Mouse (Mus musculus): ENCODE measurements around the gene Homer3. TPM values are rescaled to one million over a fixed set of nuclear protein-coding genes. Genes with fewer than 3 reads are reported as not detected.
A peak's percentile ranks its signal among the peaks of the same experiment; 100 is the strongest.

Homer3 gene
- polyA plus RNA-seq, 1 experiment from 2014 or later: 48.4 TPM

- WGBS: 91% methylated on average over 6 of the region's 6 CpGs
- H3K27ac ChIP-seq (ENCODE audit: poor library complexity, severe bottlenecking): no peak overlapping the region
- no peak overlapping the region for H3K4me3 ChIP-seq
- peaks cover 69% of the 10 kb centered on the region for H3K36me3 ChIP-seq
- no peak for ATAC-seq (ENCODE audit: insufficient number of reproducible peaks, low FRiP score)
- 0 out of 2 replicates have a peak, but pooled peaks cover 1% of the 10 kb centered on the region for H3K9me3 ChIP-seq (replicated peaks)
- no peak overlapping the region for H3K4me2 ChIP-seq
- H3K4me1 ChIP-seq (replicated peaks): peaks cover 24% of the 10 kb centered on the region
- H3K9ac ChIP-seq: no peak overlapping the region
- peaks cover 21% of the 10 kb centered on the region for H3K27me3 ChIP-seq (replicated peaks)
Measured at GRCm38 (mm10) chr8:70332878-70333202, 50.2 kb downstream of the Homer3 start.

GRCm38 (mm10) chr8:70338931-70339330, 56.3 kb downstream of the Homer3 start:
- 0 out of 2 replicates have a peak, but pooled peaks cover 7% of the 10 kb centered on the region for H3K4me1 ChIP-seq (replicated peaks)
- H3K27ac ChIP-seq (ENCODE audit: poor library complexity, severe bottlenecking): no peak overlapping the region
- no peak overlapping the region for H3K9ac ChIP-seq
- 88% methylated on average over 7 of the region's 7 CpGs for WGBS
- H3K36me3 ChIP-seq: peaks cover 100% of the 10 kb centered on the region
- no peaks in the 10 kb centered on the region for H3K9me3 ChIP-seq (replicated peaks)
- no peak overlapping the region for H3K4me2 ChIP-seq
- no peak overlapping the region for H3K4me3 ChIP-seq
- ATAC-seq (ENCODE audit: insufficient number of reproducible peaks, low FRiP score): no peak
- no peaks in the 10 kb centered on the region for H3K27me3 ChIP-seq (replicated peaks)

DNA sequence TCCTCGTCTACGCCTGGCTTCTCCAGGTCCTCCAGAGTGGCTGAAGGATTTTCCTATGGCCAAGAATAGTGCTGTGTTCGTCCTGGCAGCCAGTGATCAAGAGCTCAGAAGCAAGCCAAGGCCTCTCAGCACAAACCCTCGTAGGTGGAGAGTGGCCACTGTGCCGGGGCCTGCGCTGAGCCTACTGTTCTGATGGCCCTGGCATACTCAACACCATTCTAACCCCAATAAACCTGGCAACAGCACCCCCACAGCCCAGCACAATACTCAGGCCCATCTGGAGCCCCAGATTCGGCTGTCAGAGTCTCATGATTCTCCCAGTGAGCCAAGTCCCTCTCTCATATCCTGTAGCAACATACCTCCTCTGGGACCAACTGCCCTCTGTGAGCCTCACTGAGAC, 58.0 kb downstream of the Homer3 start:
- no peak overlapping the region for H3K4me2 ChIP-seq
- no peak overlapping the region; the same call in 1 of the 2 replicates for H3K9ac ChIP-seq
- H3K27me3 ChIP-seq (replicated peaks): no peaks in the 10 kb centered on the region
- H3K4me3 ChIP-seq: no peak overlapping the region
- WGBS: 87% methylated on average over 7 of the region's 7 CpGs
- ATAC-seq (ENCODE audit: insufficient number of reproducible peaks, low FRiP score): no peak
- H3K36me3 ChIP-seq: peaks cover 88% of the 10 kb centered on the region
- no peak overlapping the region for H3K27ac ChIP-seq (ENCODE audit: poor library complexity, severe bottlenecking)
- no peaks in the 10 kb centered on the region for H3K9me3 ChIP-seq (replicated peaks)
- H3K4me1 ChIP-seq (replicated peaks): peaks cover 13% of the 10 kb centered on the region; the same call in 1 of the 2 replicates

- 90% methylated on average over 14 of the region's 14 CpGs for WGBS
- Histone ChIP-seq H3K9ac (no peak overlapping the region), H3K27ac (ENCODE audit: poor library complexity, severe bottlenecking) (no peak overlapping the region), H3K4me2 (no peak overlapping the region), H3K4me1 (replicated peaks) (peaks cover 13% of the 10 kb centered on the region; the same call in 1 of the 2 replicates), H3K4me3 (no peak overlapping the region), H3K36me3 (peaks cover 85% of the 10 kb centered on the region), H3K27me3 (replicated peaks) (no peaks in the 10 kb centered on the region), H3K9me3 (replicated peaks) (no peaks in the 10 kb centered on the region)
- no peak for ATAC-seq (ENCODE audit: insufficient number of reproducible peaks, low FRiP score)
Measured at GRCm38 (mm10) chr8:70342007-70342406, 59.4 kb downstream of the Homer3 start.

GRCm38 (mm10) chr8:70343076-70343475, 60.4 kb downstream of the Homer3 start:
- Histone ChIP-seq H3K9ac (no peak overlapping the region), H3K4me3 (no peak overlapping the region), H3K36me3 (peaks cover 76% of the 10 kb centered on the region), H3K27ac (ENCODE audit: poor library complexity, severe bottlenecking) (no peak overlapping the region), H3K27me3 (replicated peaks) (no peaks in the 10 kb centered on the region), H3K4me1 (replicated peaks) (peaks cover 15% of the 10 kb centered on the region; the same call in 1 of the 2 replicates), H3K9me3 (replicated peaks) (no peaks in the 10 kb centered on the region), H3K4me2 (no peak overlapping the region)
- no peak for ATAC-seq (ENCODE audit: insufficient number of reproducible peaks, low FRiP score)
- 87% methylated on average over 7 of the region's 7 CpGs for WGBS

- no peak overlapping the region for H3K27ac ChIP-seq (ENCODE audit: poor library complexity, severe bottlenecking)
- 61% methylated on average over 6 of the region's 6 CpGs for WGBS
- H3K27me3 ChIP-seq (replicated peaks): no peaks in the 10 kb centered on the region
Measured at GRCm38 (mm10) chr8:70343696-70344095, 61.1 kb downstream of the Homer3 start.

More at GRCm38 (mm10) chr8:70343696-70344095, 61.1 kb downstream of the Homer3 start:
- no peaks in the 10 kb centered on the region for H3K9me3 ChIP-seq (replicated peaks)
- H3K4me1 ChIP-seq (replicated peaks): peaks cover 21% of the 10 kb centered on the region
- peaks cover 76% of the 10 kb centered on the region for H3K36me3 ChIP-seq
- ATAC-seq (ENCODE audit: insufficient number of reproducible peaks, low FRiP score): 0 out of 2 replicates have a peak, but pooled peaks have one; percentile 27
- no peak overlapping the region for H3K4me3 ChIP-seq
- H3K4me2 ChIP-seq: no peak overlapping the region
- no peak overlapping the region for H3K9ac ChIP-seq

Other genes starting within 250 kb of the Homer3 start
- 39.9 and 42.1 TPM in 2 replicates for gene Mau2, start 240.1 kb upstream of the Homer3 start, polyA plus RNA-seq (2016; fragmentation: Nextera tagmentation; extraction: Ambion mirVana)
- gene Sugp1, start 240.0 kb upstream of the Homer3 start, polyA plus RNA-seq (2016; fragmentation: Nextera tagmentation; extraction: Ambion mirVana): 32.7 and 34.0 TPM in 2 replicates
- 1.3 and 1.6 TPM in 2 replicates for gene Tm6sf2, start 209.9 kb upstream of the Homer3 start, polyA plus RNA-seq (2016; fragmentation: Nextera tagmentation; extraction: Ambion mirVana)
- 0.11 and 0.24 TPM in 2 replicates for gene Hapln4, start 199.4 kb upstream of the Homer3 start, polyA plus RNA-seq (2016; fragmentation: Nextera tagmentation; extraction: Ambion mirVana)
- gene Ncan, start 162.0 kb upstream of the Homer3 start, polyA plus RNA-seq (2016; fragmentation: Nextera tagmentation; extraction: Ambion mirVana): 0.17 and 0.31 TPM in 2 replicates
- gene Nr2c2ap, start 151.5 kb upstream of the Homer3 start, polyA plus RNA-seq (2016; fragmentation: Nextera tagmentation; extraction: Ambion mirVana): 28.5 and 29.1 TPM in 2 replicates
- 17.7 and 18.7 TPM in 2 replicates for gene Rfxank, start 143.7 kb upstream of the Homer3 start, polyA plus RNA-seq (2016; fragmentation: Nextera tagmentation; extraction: Ambion mirVana)
- gene Borcs8, start 143.3 kb upstream of the Homer3 start, polyA plus RNA-seq (2016; fragmentation: Nextera tagmentation; extraction: Ambion mirVana): 30.3 and 38.1 TPM in 2 replicates
- not detected in 2 replicates for gene Mef2b, start 143.1 kb upstream of the Homer3 start, polyA plus RNA-seq (2016; fragmentation: Nextera tagmentation; extraction: Ambion mirVana)
- 98.0 and 100 TPM in 2 replicates for gene Tmem161a, start 110.5 kb upstream of the Homer3 start, polyA plus RNA-seq (2016; fragmentation: Nextera tagmentation; extraction: Ambion mirVana)
- gene Slc25a42, start 70.5 kb upstream of the Homer3 start, polyA plus RNA-seq (2016; fragmentation: Nextera tagmentation; extraction: Ambion mirVana): 8.5 and 9.7 TPM in 2 replicates
- 33.8 and 36.0 TPM in 2 replicates for gene Sugp2, start 48.6 kb upstream of the Homer3 start, polyA plus RNA-seq (2016; fragmentation: Nextera tagmentation; extraction: Ambion mirVana)
- gene Armc6, start 48.4 kb upstream of the Homer3 start, polyA plus RNA-seq (2016; fragmentation: Nextera tagmentation; extraction: Ambion mirVana): 22.6 and 23.4 TPM in 2 replicates
- gene Ddx49, start 19.7 kb downstream of the Homer3 start, polyA plus RNA-seq (2016; fragmentation: Nextera tagmentation; extraction: Ambion mirVana): 32.8 and 34.3 TPM in 2 replicates
- 251 and 272 TPM in 2 replicates for gene Cope, start 19.7 kb downstream of the Homer3 start, polyA plus RNA-seq (2016; fragmentation: Nextera tagmentation; extraction: Ambion mirVana)
- gene Cers1, start 32.9 kb downstream of the Homer3 start, polyA plus RNA-seq (2016; fragmentation: Nextera tagmentation; extraction: Ambion mirVana): 2.1 and 2.5 TPM in 2 replicates
- 2.1 TPM in 2 replicates for gene Gdf1, start 47.0 kb downstream of the Homer3 start, polyA plus RNA-seq (2016; fragmentation: Nextera tagmentation; extraction: Ambion mirVana)
- gene Upf1, start 70.5 kb downstream of the Homer3 start, polyA plus RNA-seq (2016; fragmentation: Nextera tagmentation; extraction: Ambion mirVana): 24.5 and 25.5 TPM in 2 replicates
- gene Comp, start 90.7 kb downstream of the Homer3 start, polyA plus RNA-seq (2016; fragmentation: Nextera tagmentation; extraction: Ambion mirVana): 2.7 and 3.6 TPM in 2 replicates
- 14.9 and 15.0 TPM in 2 replicates for gene Crtc1, start 156.8 kb downstream of the Homer3 start, polyA plus RNA-seq (2016; fragmentation: Nextera tagmentation; extraction: Ambion mirVana)
- gene Klhl26, start 194.1 kb downstream of the Homer3 start, polyA plus RNA-seq (2016; fragmentation: Nextera tagmentation; extraction: Ambion mirVana): 12.6 and 14.0 TPM in 2 replicates
- gene Tmem59l, start 204.5 kb downstream of the Homer3 start, polyA plus RNA-seq (2016; fragmentation: Nextera tagmentation; extraction: Ambion mirVana): 0.22 and 0.33 TPM in 2 replicates
- 1.00 and 1.8 TPM in 2 replicates for gene Crlf1, start 210.3 kb downstream of the Homer3 start, polyA plus RNA-seq (2016; fragmentation: Nextera tagmentation; extraction: Ambion mirVana)
- 115 TPM in 2 replicates for gene Rex1bd, start 223.9 kb downstream of the Homer3 start, polyA plus RNA-seq (2016; fragmentation: Nextera tagmentation; extraction: Ambion mirVana)
- 779 and 792 TPM in 2 replicates for gene Uba52, start 228.0 kb downstream of the Homer3 start, polyA plus RNA-seq (2016; fragmentation: Nextera tagmentation; extraction: Ambion mirVana)
- gene Fkbp8, start 244.9 kb downstream of the Homer3 start, polyA plus RNA-seq (2016; fragmentation: Nextera tagmentation; extraction: Ambion mirVana): 227 and 231 TPM in 2 replicates
- 64.2 and 65.7 TPM in 2 replicates for gene Kxd1, start 245.1 kb downstream of the Homer3 start, polyA plus RNA-seq (2016; fragmentation: Nextera tagmentation; extraction: Ambion mirVana)

Data from heart, embryonic 12.5 days (tissue).